Mouse (Mus musculus) kidney, adult 2 months (tissue): ENCODE data around the gene Mkln1. TPM values are rescaled to one million over a fixed set of nuclear protein-coding genes. Genes with fewer than 3 reads are reported as not detected.

Experiments used
- DNase-seq: peaks from one replicate; pipeline ENCODE4 v3.0.0; 2021
- H3K27ac ChIP-seq: fragments of 200-500 bp; 2 replicates; pipeline ENCODE4 v1.5.1; 2012; ENCODE audit warnings: low read depth, low read length, control low read depth, inconsistent platforms; ENCODE audit not compliant: insufficient read depth
- H3K27me3 ChIP-seq: fragments of 200-500 bp; replicated peaks from 2 replicates; pipeline ENCODE4 v1.6.1; 2012; ENCODE audit warnings: mild to moderate bottlenecking, moderate library complexity, low read length, inconsistent platforms; ENCODE audit not compliant: control insufficient read depth, insufficient read depth
- H3K36me3 ChIP-seq: fragments of 200-500 bp; 2 replicates; pipeline ENCODE4 v1.6.1; 2012; ENCODE audit warnings: mild to moderate bottlenecking, moderate library complexity, low read length, inconsistent platforms; ENCODE audit not compliant: control insufficient read depth, insufficient read depth
- H3K4me1 ChIP-seq: fragments of 200-500 bp; 2 replicates; pipeline ENCODE4 v1.6.1; 2011; ENCODE audit warnings: low read length; ENCODE audit not compliant: control insufficient read depth, insufficient read depth
- H3K4me3 ChIP-seq: fragments of 200-500 bp; 2 replicates; pipeline ENCODE4 v1.5.1; 2011; ENCODE audit warnings: mild to moderate bottlenecking, low read depth, low read length, control low read depth; ENCODE audit not compliant: insufficient read depth
- CTCF ChIP-seq: fragments of 200-500 bp; conservative IDR thresholded peaks from 2 replicates; pipeline ENCODE4 v1.5.1; 2011; ENCODE audit warnings: low read depth, mild to moderate bottlenecking, control low read depth, low read length, moderate library complexity, mixed read lengths; ENCODE audit not compliant: insufficient read depth, insufficient read length
- POLR2A ChIP-seq: fragments of 200-500 bp; IDR thresholded peaks from one replicate; pipeline ENCODE4 v1.6.1; 2011; ENCODE audit warnings: low read depth, low read length, control low read depth
- WGBS: fragments of 180-500 bp; shearing (Covaris S2); methylation state at CpG from one replicate; pipeline ENCODE4 v1.1.7; 2018; 5-methylcytosine and 5-hydroxymethylcytosine counted together
- polyA plus RNA-seq: library from polyadenylated mRNA; depleted of rRNA; stranded (reverse); fragments of >200 nt; gene quantifications from 2 replicates; pipeline ENCODE4 v1.2.3, GENCODE M21; 2012; rRNA removed

Mkln1 gene
- polyA plus RNA-seq, result 50.4 and 84.5 TPM in 2 replicates

GRCm38 (mm10) chr6:31398431-31399205, at the start of gene Mkln1:
TSS of gene Mkln1 (plus strand) at chr6:31398735.
- DNase-seq, result peak; percentile 94
- Histone ChIP-seq H3K27me3 (no peaks in the 10 kb centered on the region), H3K27ac (peak within 1 kb of the TSS; percentile 94), H3K36me3 (no peaks in the 10 kb centered on the region), H3K4me1 (peaks cover 15% of the 10 kb centered on the region; the same call in 1 of the 2 replicates), H3K4me3 (peak within 1 kb of the TSS; percentile 75)
- whole genome bisulfite sequencing, result under 1% methylated on average over 65 of the region's 65 CpGs
- no peak for TF ChIP-seq CTCF
- TF ChIP-seq POLR2A, result peak; percentile 34

GRCm38 (mm10) chr6:31356444-31357191, 41.9 kb upstream of the Mkln1 start:
- no peaks in the 10 kb centered on the region for H3K27me3 ChIP-seq
- 88% methylated on average over 26 of the region's 26 CpGs for WGBS

GRCm38 (mm10) chr6:31357286-31357685, 41.2 kb upstream of the Mkln1 start:
- Histone ChIP-seq H3K4me1 (no peaks in the 10 kb centered on the region), H3K4me3 (no peak overlapping the region), H3K27me3 (no peaks in the 10 kb centered on the region), H3K36me3 (no peaks in the 10 kb centered on the region), H3K27ac (no peak overlapping the region)
- WGBS, result 62% methylated on average over 4 of the region's 4 CpGs
- peak; percentile 28 for DNase-seq
- TF ChIP-seq POLR2A, result no peak
- TF ChIP-seq CTCF, result no peak

More at GRCm38 (mm10) chr6:31356444-31357191, 41.9 kb upstream of the Mkln1 start:
- no peak for DNase-seq
- H3K4me3 ChIP-seq, result no peak overlapping the region
- no peak overlapping the region for H3K27ac ChIP-seq
- TF ChIP-seq CTCF (no peak), POLR2A (no peak)
- H3K4me1 ChIP-seq, result no peaks in the 10 kb centered on the region
- no peaks in the 10 kb centered on the region for H3K36me3 ChIP-seq

DNA sequence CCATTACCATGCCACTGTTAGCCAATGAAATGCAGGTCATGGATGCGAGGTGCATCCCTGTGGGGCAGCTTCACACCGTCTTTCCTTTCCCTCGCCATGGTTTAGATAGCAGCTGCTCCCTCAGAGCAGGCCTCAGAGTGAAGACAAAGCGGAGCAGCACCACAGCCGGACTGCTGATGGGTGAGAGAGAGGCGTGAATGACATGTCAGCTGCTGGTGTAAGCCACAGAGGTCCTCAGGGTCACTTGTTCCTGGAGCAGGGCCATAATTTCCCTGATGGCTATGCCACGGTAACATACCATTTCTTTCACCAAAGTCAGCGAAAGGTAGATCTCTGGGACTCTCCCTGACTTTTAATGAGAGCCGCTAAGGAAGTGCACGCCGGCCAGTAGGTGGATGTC, 35.9 kb upstream of the Mkln1 start:
- WGBS, result 74% methylated on average over 11 of the region's 11 CpGs
- Histone ChIP-seq H3K27ac (no peak overlapping the region), H3K4me1 (no peaks in the 10 kb centered on the region), H3K36me3 (no peaks in the 10 kb centered on the region), H3K27me3 (no peaks in the 10 kb centered on the region), H3K4me3 (no peak overlapping the region)
- TF ChIP-seq CTCF (no peak), POLR2A (no peak)
- DNase-seq, result no peak

DNA sequence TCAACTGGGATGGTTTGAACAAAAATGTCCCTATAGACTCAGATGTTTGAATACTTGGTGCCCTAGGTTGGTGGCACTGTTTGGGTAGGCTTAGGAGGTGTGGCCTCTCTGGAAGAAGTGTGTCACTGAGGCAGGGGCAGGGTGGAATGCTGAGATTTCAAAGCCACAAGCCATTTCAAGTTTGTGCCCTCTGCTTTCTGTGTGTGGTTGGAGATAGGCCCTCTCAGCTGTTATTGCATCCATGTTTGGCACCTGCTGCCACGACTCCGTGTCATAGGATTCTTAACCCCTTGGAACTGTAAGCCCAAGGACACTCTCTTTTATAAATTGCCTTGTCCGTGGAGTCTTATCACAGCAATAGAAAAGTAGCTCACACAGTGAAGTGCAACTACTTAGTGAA, 34.1 kb upstream of the Mkln1 start:
- Histone ChIP-seq H3K36me3 (no peaks in the 10 kb centered on the region), H3K4me3 (no peak overlapping the region), H3K4me1 (no peaks in the 10 kb centered on the region), H3K27ac (no peak overlapping the region), H3K27me3 (no peaks in the 10 kb centered on the region)
- 92% methylated on average over 3 of the region's 3 CpGs for WGBS
- TF ChIP-seq CTCF (no peak), POLR2A (no peak)
- DNase-seq, result no peak

DNA sequence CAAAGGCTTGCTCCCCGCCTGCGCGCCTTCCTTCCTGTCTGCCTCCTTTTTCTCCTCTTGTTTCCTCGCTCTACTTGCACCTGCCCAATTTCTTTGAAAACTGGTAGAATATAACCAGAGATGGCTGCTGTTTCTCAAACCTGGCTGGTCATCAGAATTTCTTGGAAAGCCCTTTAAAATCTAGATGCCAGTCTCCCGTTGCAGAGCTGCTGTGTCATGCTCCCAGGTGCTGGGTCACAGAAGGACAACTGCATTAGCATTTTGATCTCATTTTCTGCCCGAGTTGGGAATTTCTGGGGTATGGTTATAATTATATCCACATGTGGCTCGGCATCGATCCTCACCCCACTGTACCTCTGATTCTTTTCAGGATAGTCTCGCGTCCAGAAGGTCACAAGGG, 30.6 kb upstream of the Mkln1 start:
- Histone ChIP-seq H3K4me1 (peaks cover 11% of the 10 kb centered on the region), H3K36me3 (no peaks in the 10 kb centered on the region), H3K4me3 (no peak overlapping the region), H3K27ac (0 out of 2 replicates have a peak overlapping the region, but pooled peaks have one; percentile 35), H3K27me3 (no peaks in the 10 kb centered on the region)
- 67% methylated on average over 10 of the region's 10 CpGs for WGBS
- DNase-seq, result peak; percentile 33
- no peak for TF ChIP-seq POLR2A
- no peak for TF ChIP-seq CTCF

DNA sequence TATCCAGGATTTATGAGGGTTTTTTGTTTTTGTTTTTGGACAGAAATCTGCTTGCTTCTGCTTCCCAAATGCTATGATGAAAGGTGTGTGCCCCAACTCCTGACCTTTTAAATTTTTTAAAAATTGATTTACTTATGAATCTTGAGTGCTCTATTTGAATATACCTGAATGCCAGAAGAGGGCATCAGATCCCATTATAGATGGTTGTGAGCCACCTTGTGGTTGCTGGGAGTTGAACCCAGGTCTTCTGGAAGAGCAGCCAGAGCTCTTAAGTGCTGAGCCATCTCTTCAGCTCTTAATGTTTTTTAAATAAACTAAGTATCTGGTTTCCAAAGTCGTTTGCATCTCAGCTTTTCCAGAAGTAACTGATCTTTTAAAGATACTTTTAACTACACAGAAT, 30.0 kb upstream of the Mkln1 start:
- peaks cover 15% of the 10 kb centered on the region for H3K4me1 ChIP-seq
- TF ChIP-seq POLR2A (no peak), CTCF (no peak)
- H3K27ac ChIP-seq, result no peak overlapping the region
- H3K27me3 ChIP-seq, result no peaks in the 10 kb centered on the region
- no peak overlapping the region for H3K4me3 ChIP-seq
- no peaks in the 10 kb centered on the region for H3K36me3 ChIP-seq
- WGBS, result 62% methylated on average over 1 of the region's 1 CpGs
- DNase-seq, result no peak
